Mouse (Mus musculus) cerebellum, adult 2 months (tissue): Measurements from ENCODE around the gene Znhit2. TPM values are rescaled to one million over a fixed set of nuclear protein-coding genes. Genes with fewer than 3 reads are reported as not detected.

Source experiments
- DNase-seq, 2 experiments: peaks; one replicate each; pipeline ENCODE4 v3.0.0; 2021
- H3K27ac ChIP-seq: fragments of 200-500 bp; 2 replicates; pipeline ENCODE4 v1.5.1; 2012; ENCODE audit warnings: low read length, control low read depth, inconsistent platforms; ENCODE audit not compliant: insufficient read depth
- H3K27me3 ChIP-seq: fragments of 200-500 bp; 2 replicates; pipeline ENCODE4 v1.6.1; 2012; ENCODE audit warnings: inconsistent platforms, mild to moderate bottlenecking, low read length, moderate library complexity; ENCODE audit not compliant: control insufficient read depth, insufficient read depth
- H3K4me1 ChIP-seq: fragments of 200-500 bp; 2 replicates; pipeline ENCODE4 v1.6.1; 2011; ENCODE audit warnings: low read length; ENCODE audit not compliant: control insufficient read depth, insufficient read depth
- H3K4me3 ChIP-seq: fragments of 200-500 bp; replicated peaks from 2 replicates; pipeline ENCODE3; 2011; ENCODE audit warnings: mild to moderate bottlenecking, low read depth, low read length, control low read depth; ENCODE audit not compliant: insufficient read depth
- CTCF ChIP-seq: fragments of 200-500 bp; IDR thresholded peaks from 2 replicates; pipeline ENCODE4 v1.5.1; 2011; ENCODE audit warnings: low read depth, mild to moderate bottlenecking, control low read depth, low read length, moderate library complexity, borderline replicate concordance; ENCODE audit not compliant: insufficient read depth
- POLR2A ChIP-seq: fragments of 200-500 bp; IDR thresholded peaks from 2 replicates; pipeline ENCODE4 v1.6.1; 2011; ENCODE audit warnings: low read length, control low read depth, borderline replicate concordance; ENCODE audit not compliant: insufficient read depth
- WGBS: fragments of 180-500 bp; shearing (Covaris S2); methylation state at CpG from one replicate; pipeline ENCODE4 v1.1.7; 2018; 5-methylcytosine and 5-hydroxymethylcytosine counted together
- polyA plus RNA-seq: library from polyadenylated mRNA; depleted of rRNA; stranded (reverse); fragments of >200 nt; gene quantifications from 2 replicates; pipeline ENCODE4 v1.2.3, GENCODE M21; 2012

Znhit2 gene
- polyA plus RNA-seq, 1 experiment, result 51.5 TPM

GRCm38 (mm10) chr19:6023059-6023458, 37.9 kb upstream of the Znhit2 start:
- Histone ChIP-seq H3K27ac (no peak overlapping the region), H3K4me1 (no peaks in the 10 kb centered on the region), H3K27me3 (no peaks in the 10 kb centered on the region), H3K4me3 (no peak overlapping the region)
- DNase-seq, result no peak
- WGBS, result 67% methylated on average over 8 of the region's 8 CpGs
- TF ChIP-seq CTCF (no peak), POLR2A (no peak)

- TF ChIP-seq CTCF (no peak), POLR2A (no peak)
- Histone ChIP-seq H3K27me3 (no peaks in the 10 kb centered on the region), H3K4me1 (no peaks in the 10 kb centered on the region), H3K4me3 (no peak overlapping the region), H3K27ac (no peak overlapping the region)
- no peak for DNase-seq
- WGBS, result 45% methylated on average over 7 of the region's 7 CpGs
Measured at GRCm38 (mm10) chr19:6023930-6024329, 37.1 kb upstream of the Znhit2 start.

- no peaks in the 10 kb centered on the region for H3K27me3 ChIP-seq
- H3K4me1 ChIP-seq, result no peaks in the 10 kb centered on the region
- TF ChIP-seq POLR2A (no peak), CTCF (no peak)
- no peak for DNase-seq
- H3K4me3 ChIP-seq, result no peak overlapping the region
- WGBS, result 68% methylated on average over 6 of the region's 6 CpGs
- H3K27ac ChIP-seq, result no peak overlapping the region
Measured at GRCm38 (mm10) chr19:6028991-6029390, 32.0 kb upstream of the Znhit2 start.

GRCm38 (mm10) chr19:6029426-6029825, 31.6 kb upstream of the Znhit2 start:
- TF ChIP-seq POLR2A (no peak), CTCF (no peak)
- no peaks in the 10 kb centered on the region for H3K4me1 ChIP-seq
- WGBS, result 82% methylated on average over 9 of the region's 9 CpGs
- DNase-seq, result no peak
- H3K27ac ChIP-seq, result no peak overlapping the region
- no peak overlapping the region for H3K4me3 ChIP-seq
- no peaks in the 10 kb centered on the region for H3K27me3 ChIP-seq

- TF ChIP-seq CTCF (no peak), POLR2A (no peak)
- no peak for DNase-seq
- H3K4me1 ChIP-seq, result no peaks in the 10 kb centered on the region
- no peaks in the 10 kb centered on the region for H3K27me3 ChIP-seq
- no peak overlapping the region for H3K27ac ChIP-seq
- WGBS, result 63% methylated on average over 14 of the region's 14 CpGs
- no peak overlapping the region for H3K4me3 ChIP-seq
Measured at GRCm38 (mm10) chr19:6030520-6031280, 30.3 kb upstream of the Znhit2 start.

- no peaks in the 10 kb centered on the region for H3K27me3 ChIP-seq
- WGBS, result 77% methylated on average over 9 of the region's 9 CpGs
- H3K27ac ChIP-seq, result no peak overlapping the region
- H3K4me1 ChIP-seq, result no peaks in the 10 kb centered on the region
- no peak for TF ChIP-seq CTCF
- DNase-seq, result no peak
- H3K4me3 ChIP-seq, result no peak overlapping the region
Measured at GRCm38 (mm10) chr19:6035966-6036585, 24.9 kb upstream of the Znhit2 start.

GRCm38 (mm10) chr19:6037695-6038094, 23.3 kb upstream of the Znhit2 start:
- TF ChIP-seq POLR2A, result no peak
- no peak for TF ChIP-seq CTCF
- no peaks in the 10 kb centered on the region for H3K4me1 ChIP-seq

GRCm38 (mm10) chr19:6038326-6038725, 22.7 kb upstream of the Znhit2 start:
- 34% methylated on average over 7 of the region's 7 CpGs for WGBS
- no peaks in the 10 kb centered on the region for H3K4me1 ChIP-seq
- H3K4me3 ChIP-seq, result no peak overlapping the region
- H3K27ac ChIP-seq, result no peak overlapping the region
- TF ChIP-seq CTCF (no peak), POLR2A (no peak)
- DNase-seq, result no peak
- H3K27me3 ChIP-seq, result no peaks in the 10 kb centered on the region

More at GRCm38 (mm10) chr19:6037695-6038094, 23.3 kb upstream of the Znhit2 start:
- Histone ChIP-seq H3K27me3 (no peaks in the 10 kb centered on the region), H3K27ac (no peak overlapping the region), H3K4me3 (no peak overlapping the region)
- DNase-seq, result no peak
